Mouse (Mus musculus): ENCODE measurements at regions not wholly inside any gene's neighbourhood (a gene's known extent, or its start where the extent isn't known, plus 50 kb on each side); places are given as distances from the start of the nearest gene placed in this dataset.

- Histone ChIP-seq H3K4me1 (replicated peaks) (no peaks in the 10 kb centered on the region), H3K9ac (no peak overlapping the region), H3K9me3 (replicated peaks) (no peaks in the 10 kb centered on the region), H3K27me3 (no peaks in the 10 kb centered on the region), H3K27ac (replicated peaks) (no peak overlapping the region), H3K4me3 (replicated peaks) (no peak overlapping the region), H3K4me2 (no peak overlapping the region), H3K36me3 (replicated peaks) (no peaks in the 10 kb centered on the region)
- no peak for ATAC-seq (ENCODE audit: insufficient read depth)
- WGBS (ENCODE audit: insufficient replicate concordance): 62% methylated on average over 4 of the region's 4 CpGs
These were observed 162.1 kb downstream of the Trib2 start for GRCm38 (mm10) chr12:15654585-15654984.

- no peaks in the 10 kb centered on the region for H3K27me3 ChIP-seq
- peak; percentile 72 for ATAC-seq (ENCODE audit: insufficient read depth)
- no peaks in the 10 kb centered on the region for H3K36me3 ChIP-seq (replicated peaks)
- H3K27ac ChIP-seq (replicated peaks): peak overlapping the region; percentile 66
- 43% methylated on average over 8 of the region's 8 CpGs for WGBS (ENCODE audit: insufficient replicate concordance)
- H3K4me1 ChIP-seq (replicated peaks): no peaks in the 10 kb centered on the region
- no peaks in the 10 kb centered on the region for H3K9me3 ChIP-seq (replicated peaks)
- 0 out of 2 replicates have a peak overlapping the region, but pooled peaks have one; percentile 25 for H3K4me2 ChIP-seq
- no peak overlapping the region for H3K9ac ChIP-seq
- H3K4me3 ChIP-seq (replicated peaks): no peak overlapping the region
These were observed 163.4 kb downstream of the Trib2 start for GRCm38 (mm10) chr12:15653357-15653763.

- Histone ChIP-seq H3K9ac (no peak overlapping the region), H3K4me2 (no peak overlapping the region), H3K4me1 (replicated peaks) (no peaks in the 10 kb centered on the region), H3K4me3 (replicated peaks) (no peak overlapping the region), H3K27ac (replicated peaks) (no peak overlapping the region), H3K36me3 (replicated peaks) (no peaks in the 10 kb centered on the region), H3K27me3 (no peaks in the 10 kb centered on the region), H3K9me3 (replicated peaks) (no peaks in the 10 kb centered on the region)
- WGBS (ENCODE audit: insufficient replicate concordance): 52% methylated on average over 2 of the region's 2 CpGs
- peak; percentile 57 for ATAC-seq (ENCODE audit: insufficient read depth)
These were observed 165.4 kb downstream of the Trib2 start for GRCm38 (mm10) chr12:15651293-15651692.

- Histone ChIP-seq H3K27ac (replicated peaks) (no peak overlapping the region), H3K4me3 (replicated peaks) (no peak overlapping the region), H3K9me3 (replicated peaks) (no peaks in the 10 kb centered on the region), H3K4me1 (replicated peaks) (no peaks in the 10 kb centered on the region), H3K4me2 (no peak overlapping the region), H3K36me3 (replicated peaks) (no peaks in the 10 kb centered on the region), H3K9ac (no peak overlapping the region), H3K27me3 (no peaks in the 10 kb centered on the region)
- ATAC-seq (ENCODE audit: insufficient read depth): no peak
- 28% methylated on average over 4 of the region's 4 CpGs for WGBS (ENCODE audit: insufficient replicate concordance)
These were observed 166.8 kb downstream of the Trib2 start for GRCm38 (mm10) chr12:15649906-15650305.

- H3K9me3 ChIP-seq (replicated peaks): no peaks in the 10 kb centered on the region
- ATAC-seq (ENCODE audit: insufficient read depth): no peak
- no peak overlapping the region for H3K4me2 ChIP-seq
- no peak overlapping the region for H3K9ac ChIP-seq
- H3K4me3 ChIP-seq (replicated peaks): no peak overlapping the region
- 33% methylated on average over 1 of the region's 1 CpGs for WGBS (ENCODE audit: insufficient replicate concordance)
- H3K4me1 ChIP-seq (replicated peaks): no peaks in the 10 kb centered on the region
- H3K36me3 ChIP-seq (replicated peaks): no peaks in the 10 kb centered on the region
- H3K27ac ChIP-seq (replicated peaks): no peak overlapping the region
- no peaks in the 10 kb centered on the region for H3K27me3 ChIP-seq
These were observed 167.5 kb downstream of the Trib2 start for GRCm38 (mm10) chr12:15649226-15649625.

GRCm38 (mm10) chr12:15644074-15644672 lies 172.5 kb downstream of the Trib2 start:
- H3K36me3 ChIP-seq (replicated peaks): no peaks in the 10 kb centered on the region
- no peak overlapping the region for H3K4me2 ChIP-seq
- H3K27ac ChIP-seq (replicated peaks): no peak overlapping the region
- WGBS (ENCODE audit: insufficient replicate concordance): 48% methylated on average over 9 of the region's 9 CpGs
- no peaks in the 10 kb centered on the region for H3K4me1 ChIP-seq (replicated peaks)
- no peak overlapping the region for H3K4me3 ChIP-seq (replicated peaks)
- no peak overlapping the region for H3K9ac ChIP-seq
- H3K27me3 ChIP-seq: no peaks in the 10 kb centered on the region
- no peaks in the 10 kb centered on the region for H3K9me3 ChIP-seq (replicated peaks)
- no peak for ATAC-seq (ENCODE audit: insufficient read depth)

- no peaks in the 10 kb centered on the region for H3K9me3 ChIP-seq (replicated peaks)
- no peak overlapping the region for H3K27ac ChIP-seq (replicated peaks)
- H3K4me3 ChIP-seq (replicated peaks): no peak overlapping the region
- peak; percentile 61; the same call in 1 of the 2 replicates for ATAC-seq (ENCODE audit: insufficient read depth)
- no peaks in the 10 kb centered on the region for H3K4me1 ChIP-seq (replicated peaks)
- 37% methylated on average over 3 of the region's 3 CpGs for WGBS (ENCODE audit: insufficient replicate concordance)
- H3K27me3 ChIP-seq: no peaks in the 10 kb centered on the region
- no peaks in the 10 kb centered on the region for H3K36me3 ChIP-seq (replicated peaks)
- H3K4me2 ChIP-seq: no peak overlapping the region
- no peak overlapping the region for H3K9ac ChIP-seq
These were observed 173.1 kb downstream of the Trib2 start for GRCm38 (mm10) chr12:15643669-15644068.

GRCm38 (mm10) chr12:15640320-15640719 lies 176.4 kb downstream of the Trib2 start:
- Histone ChIP-seq H3K9ac (no peak overlapping the region), H3K27me3 (no peaks in the 10 kb centered on the region), H3K9me3 (replicated peaks) (no peaks in the 10 kb centered on the region), H3K4me1 (replicated peaks) (no peaks in the 10 kb centered on the region), H3K4me3 (replicated peaks) (no peak overlapping the region), H3K27ac (replicated peaks) (no peak overlapping the region), H3K36me3 (replicated peaks) (no peaks in the 10 kb centered on the region), H3K4me2 (no peak overlapping the region)
- 30% methylated on average over 5 of the region's 5 CpGs for WGBS (ENCODE audit: insufficient replicate concordance)
- no peak for ATAC-seq (ENCODE audit: insufficient read depth)

- no peak overlapping the region for H3K4me3 ChIP-seq (replicated peaks)
- H3K9ac ChIP-seq: no peak overlapping the region
- H3K27ac ChIP-seq (replicated peaks): no peak overlapping the region
- no peak for ATAC-seq (ENCODE audit: insufficient read depth)
- no peaks in the 10 kb centered on the region for H3K27me3 ChIP-seq
- H3K36me3 ChIP-seq (replicated peaks): no peaks in the 10 kb centered on the region
- 57% methylated on average over 3 of the region's 3 CpGs for WGBS (ENCODE audit: insufficient replicate concordance)
- no peak overlapping the region for H3K4me2 ChIP-seq
- no peaks in the 10 kb centered on the region for H3K4me1 ChIP-seq (replicated peaks)
- H3K9me3 ChIP-seq (replicated peaks): no peaks in the 10 kb centered on the region
These were observed 186.8 kb downstream of the Trib2 start for GRCm38 (mm10) chr12:15629971-15630370.

GRCm38 (mm10) chr12:15619521-15619920 lies 197.2 kb downstream of the Trib2 start:
- no peak overlapping the region for H3K4me3 ChIP-seq (replicated peaks)
- H3K36me3 ChIP-seq (replicated peaks): no peaks in the 10 kb centered on the region
- no peak overlapping the region for H3K9ac ChIP-seq
- no peak overlapping the region for H3K4me2 ChIP-seq
- H3K4me1 ChIP-seq (replicated peaks): no peaks in the 10 kb centered on the region
- no peaks in the 10 kb centered on the region for H3K9me3 ChIP-seq (replicated peaks)
- 70% methylated on average over 2 of the region's 2 CpGs for WGBS (ENCODE audit: insufficient replicate concordance)
- H3K27ac ChIP-seq (replicated peaks): no peak overlapping the region
- no peaks in the 10 kb centered on the region for H3K27me3 ChIP-seq
- ATAC-seq (ENCODE audit: insufficient read depth): no peak

- no peak overlapping the region for H3K4me2 ChIP-seq
- H3K9me3 ChIP-seq (replicated peaks): no peaks in the 10 kb centered on the region
- no peak overlapping the region for H3K4me3 ChIP-seq (replicated peaks)
- H3K27me3 ChIP-seq: no peaks in the 10 kb centered on the region
- H3K27ac ChIP-seq (replicated peaks): no peak overlapping the region
- no peak overlapping the region for H3K9ac ChIP-seq
- H3K4me1 ChIP-seq (replicated peaks): no peaks in the 10 kb centered on the region
- no peaks in the 10 kb centered on the region for H3K36me3 ChIP-seq (replicated peaks)
- ATAC-seq (ENCODE audit: insufficient read depth): no peak
- 69% methylated on average over 1 of the region's 1 CpGs for WGBS (ENCODE audit: insufficient replicate concordance)
These were observed 199.4 kb downstream of the Trib2 start for GRCm38 (mm10) chr12:15617312-15617711.

All from liver, embryonic 15.5 days (tissue).